Mouse (Mus musculus): ENCODE data around the gene Arrdc2. TPM values are rescaled to one million over a fixed set of nuclear protein-coding genes. Genes with fewer than 3 reads are reported as not detected.

Arrdc2 gene
- total RNA-seq, 1 experiment, result 11.4 TPM

DNA sequence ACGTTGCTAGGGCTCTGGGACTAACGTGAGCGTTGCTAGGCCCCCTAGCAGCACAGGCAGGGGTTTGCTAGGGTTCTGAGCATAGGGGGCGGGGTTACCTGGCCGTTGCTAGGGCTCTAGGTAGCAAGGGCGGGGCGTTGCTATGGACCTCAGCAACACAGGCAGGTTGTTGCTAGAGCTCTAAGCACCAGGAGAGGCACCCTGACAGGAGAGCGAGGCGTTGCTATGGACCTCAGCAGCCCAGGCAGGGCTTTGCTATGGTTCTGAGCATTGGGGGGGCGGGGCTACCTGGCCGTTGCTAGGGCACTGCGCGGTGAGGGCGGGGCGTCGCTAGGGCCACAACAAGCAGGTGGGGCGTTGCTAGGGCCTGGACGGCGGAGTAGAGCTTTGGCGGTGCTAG is 46.8 kb downstream of the Arrdc2 start:
- H3K9me3 ChIP-seq (ENCODE audit: control insufficient read depth, insufficient read depth, low read depth, low read length), result no peaks in the 10 kb centered on the region
- in situ Hi-C loops (cut with MboI; ENCODE audit: low sequenced_read_pairs in 2 of 2, unreplicated experiment in 2 of 2), result no loop called here
- H3K4me3 ChIP-seq (ENCODE audit: insufficient read depth in 1 of 2, low read depth in 1 of 2, low read length in 2 of 2, poor library complexity in 1 of 2, severe bottlenecking in 1 of 2), result peak overlapping the region; percentile 71 to 75
- peak overlapping the region; percentile 5; the same call in 1 of the 2 replicates for H3K9ac ChIP-seq (ENCODE audit: insufficient read depth, low read depth, low read length, poor library complexity, severe bottlenecking)
- peak overlapping the region; percentile 54; the same call in 1 of the 2 replicates for H3K27ac ChIP-seq (ENCODE audit: insufficient read depth, low read depth, low read length, poor library complexity, severe bottlenecking)
- H3K4me1 ChIP-seq (ENCODE audit: control insufficient read depth in 2 of 2, insufficient read depth in 2 of 2, low read length in 2 of 2, poor library complexity in 1 of 2), result peaks cover 0 to 21% of the 10 kb centered on the region in 2 experiments; a peak in 2 of 4 replicates
- peak; percentile 88 for DNase-seq (ENCODE audit: low read depth, low spot score)
- no peak for TF ChIP-seq ZC3H11A (IDR thresholded peaks at IDR 0.05; ENCODE audit: borderline replicate concordance, low read depth, low read length)
- TF ChIP-seq MAFK (IDR thresholded peaks at IDR 0.05; ENCODE audit: insufficient read depth, low read depth, low read length), result no peak
- TF ChIP-seq CHD2 (IDR thresholded peaks at IDR 0.05; ENCODE audit: low read depth, low read length), result no peak
- TF ChIP-seq ZNF384 (IDR thresholded peaks at IDR 0.05; ENCODE audit: low read depth, low read length), result no peak
- TF ChIP-seq HCFC1 (IDR thresholded peaks at IDR 0.05; ENCODE audit: borderline replicate concordance, insufficient read depth, low read length), result no peak
- no peaks in the 10 kb centered on the region for H3K36me3 ChIP-seq (ENCODE audit: control insufficient read depth, insufficient read depth, low read length, poor library complexity, severe bottlenecking)

DNA sequence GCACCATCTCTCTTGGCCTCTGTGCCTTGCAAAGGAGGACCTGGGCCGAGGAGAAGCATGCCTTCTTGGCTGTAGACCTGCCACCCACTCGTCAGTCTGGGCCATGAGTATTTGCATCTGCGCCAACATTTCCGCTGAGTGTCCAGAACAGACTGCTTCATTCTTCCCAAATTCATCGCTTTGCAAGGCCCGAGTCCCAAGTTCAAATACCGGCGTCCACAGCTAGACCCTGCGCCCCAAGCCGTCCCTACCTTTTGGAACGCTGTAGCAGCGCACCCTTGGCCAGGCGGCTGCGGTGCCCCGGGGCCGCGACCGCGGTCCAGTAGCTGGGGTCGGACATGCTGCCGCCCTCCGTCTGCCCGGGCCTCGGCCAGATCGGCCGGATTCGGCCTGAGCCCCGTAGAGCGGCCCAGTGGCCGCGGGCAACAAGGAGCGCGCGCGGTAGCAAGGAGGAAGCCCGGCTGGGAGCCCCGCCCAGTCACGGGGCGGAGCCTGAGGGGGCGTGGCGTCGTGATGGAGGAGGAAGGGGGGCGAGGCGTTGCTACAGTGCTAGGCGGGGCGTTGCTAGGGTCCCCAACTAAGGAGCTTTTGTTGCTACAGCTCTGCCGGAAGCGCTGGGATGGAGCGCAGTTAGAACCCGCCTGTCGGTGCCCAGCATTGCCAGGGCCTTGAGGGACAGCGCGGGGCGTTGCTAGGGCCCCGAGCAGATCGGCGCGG is 47.4 kb downstream of the Arrdc2 start:
- no peaks in the 10 kb centered on the region for H3K9me3 ChIP-seq (ENCODE audit: control insufficient read depth, insufficient read depth, low read depth, low read length)
- peak overlapping the region; percentile 78 for H3K9ac ChIP-seq (ENCODE audit: insufficient read depth, low read depth, low read length, poor library complexity, severe bottlenecking)
- peaks cover 0 to 23% of the 10 kb centered on the region in 2 experiments; a peak in 2 of 4 replicates for H3K4me1 ChIP-seq (ENCODE audit: control insufficient read depth in 2 of 2, insufficient read depth in 2 of 2, low read length in 2 of 2, poor library complexity in 1 of 2)
- TF ChIP-seq HCFC1 (IDR thresholded peaks at IDR 0.05; ENCODE audit: borderline replicate concordance, insufficient read depth, low read length), result no peak
- no peak for TF ChIP-seq ZC3H11A (IDR thresholded peaks at IDR 0.05; ENCODE audit: borderline replicate concordance, low read depth, low read length)
- no peak for TF ChIP-seq MAFK (IDR thresholded peaks at IDR 0.05; ENCODE audit: insufficient read depth, low read depth, low read length)
- no peak for TF ChIP-seq ZNF384 (IDR thresholded peaks at IDR 0.05; ENCODE audit: low read depth, low read length)
- no peak for TF ChIP-seq CHD2 (IDR thresholded peaks at IDR 0.05; ENCODE audit: low read depth, low read length)
- peak overlapping the region; percentile 54; the same call in 1 of the 2 replicates for H3K27ac ChIP-seq (ENCODE audit: insufficient read depth, low read depth, low read length, poor library complexity, severe bottlenecking)
- H3K4me3 ChIP-seq (ENCODE audit: insufficient read depth in 1 of 2, low read depth in 1 of 2, low read length in 2 of 2, poor library complexity in 1 of 2, severe bottlenecking in 1 of 2), result peak overlapping the region; percentile 71 to 75
- in situ Hi-C loops (cut with MboI; ENCODE audit: low sequenced_read_pairs in 2 of 2, unreplicated experiment in 2 of 2), result no loop called here
- DNase-seq (ENCODE audit: low read depth, low spot score), result peak; percentile 94
- no peaks in the 10 kb centered on the region for H3K36me3 ChIP-seq (ENCODE audit: control insufficient read depth, insufficient read depth, low read length, poor library complexity, severe bottlenecking)

GRCm38 (mm10) chr8:70791294-70791701 is 48.2 kb downstream of the Arrdc2 start:
- no peak overlapping the region for H3K27ac ChIP-seq (ENCODE audit: insufficient read depth, low read depth, low read length, poor library complexity, severe bottlenecking)
- DNase-seq (ENCODE audit: low read depth, low spot score), result no peak
- in situ Hi-C loops (cut with MboI; ENCODE audit: low sequenced_read_pairs in 2 of 2, unreplicated experiment in 2 of 2), result no loop called here
- no peaks in the 10 kb centered on the region for H3K36me3 ChIP-seq (ENCODE audit: control insufficient read depth, insufficient read depth, low read length, poor library complexity, severe bottlenecking)
- no peak for TF ChIP-seq MAFK (IDR thresholded peaks at IDR 0.05; ENCODE audit: insufficient read depth, low read depth, low read length)
- no peak for TF ChIP-seq HCFC1 (IDR thresholded peaks at IDR 0.05; ENCODE audit: borderline replicate concordance, insufficient read depth, low read length)
- no peak for TF ChIP-seq CHD2 (IDR thresholded peaks at IDR 0.05; ENCODE audit: low read depth, low read length)
- TF ChIP-seq ZNF384 (IDR thresholded peaks at IDR 0.05; ENCODE audit: low read depth, low read length), result no peak
- TF ChIP-seq ZC3H11A (IDR thresholded peaks at IDR 0.05; ENCODE audit: borderline replicate concordance, low read depth, low read length), result no peak
- no peaks in the 10 kb centered on the region for H3K9me3 ChIP-seq (ENCODE audit: control insufficient read depth, insufficient read depth, low read depth, low read length)
- H3K4me3 ChIP-seq (ENCODE audit: insufficient read depth in 1 of 2, low read depth in 1 of 2, low read length in 2 of 2, poor library complexity in 1 of 2, severe bottlenecking in 1 of 2), result no peak overlapping the region
- no peak overlapping the region for H3K9ac ChIP-seq (ENCODE audit: insufficient read depth, low read depth, low read length, poor library complexity, severe bottlenecking)
- H3K4me1 ChIP-seq (ENCODE audit: control insufficient read depth in 2 of 2, insufficient read depth in 2 of 2, low read length in 2 of 2, poor library complexity in 1 of 2), result peaks cover 0 to 25% of the 10 kb centered on the region in 2 experiments; a peak in 2 of 4 replicates

- TF ChIP-seq HCFC1 (IDR thresholded peaks at IDR 0.05; ENCODE audit: borderline replicate concordance, insufficient read depth, low read length) (no peak), CHD2 (IDR thresholded peaks at IDR 0.05; ENCODE audit: low read depth, low read length) (no peak), ZC3H11A (IDR thresholded peaks at IDR 0.05; ENCODE audit: borderline replicate concordance, low read depth, low read length) (no peak), ZNF384 (IDR thresholded peaks at IDR 0.05; ENCODE audit: low read depth, low read length) (no peak), MAFK (IDR thresholded peaks at IDR 0.05; ENCODE audit: insufficient read depth, low read depth, low read length) (no peak)
- H3K9me3 ChIP-seq (ENCODE audit: control insufficient read depth, insufficient read depth, low read depth, low read length), result no peaks in the 10 kb centered on the region
- no peak overlapping the region for H3K4me3 ChIP-seq (ENCODE audit: insufficient read depth in 1 of 2, low read depth in 1 of 2, low read length in 2 of 2, poor library complexity in 1 of 2, severe bottlenecking in 1 of 2)
- peaks cover 0 to 29% of the 10 kb centered on the region in 2 experiments; a peak in 2 of 4 replicates for H3K4me1 ChIP-seq (ENCODE audit: control insufficient read depth in 2 of 2, insufficient read depth in 2 of 2, low read length in 2 of 2, poor library complexity in 1 of 2)
- DNase-seq (ENCODE audit: low read depth, low spot score), result no peak
- in situ Hi-C loops (cut with MboI; ENCODE audit: low sequenced_read_pairs in 2 of 2, unreplicated experiment in 2 of 2), result no loop called here
- H3K9ac ChIP-seq (ENCODE audit: insufficient read depth, low read depth, low read length, poor library complexity, severe bottlenecking), result no peak overlapping the region
- H3K36me3 ChIP-seq (ENCODE audit: control insufficient read depth, insufficient read depth, low read length, poor library complexity, severe bottlenecking), result 0 out of 2 replicates have a peak, but pooled peaks cover 2% of the 10 kb centered on the region
- no peak overlapping the region for H3K27ac ChIP-seq (ENCODE audit: insufficient read depth, low read depth, low read length, poor library complexity, severe bottlenecking)
These were observed 48.7 kb downstream of the Arrdc2 start for GRCm38 (mm10) chr8:70790846-70791245.

All from ES-E14 (cell line).